Mouse (Mus musculus) liver, embryonic 14.5 days (tissue): ENCODE data around the gene Sdccag8. TPM values are rescaled to one million over a fixed set of nuclear protein-coding genes. Genes with fewer than 3 reads are reported as not detected.

ENCODE experiments used
- ATAC-seq: fragments of 200-750 bp; cut with Nextera tagmentation; 2 replicates; pipeline ENCODE4 v1.8.0; 2017; ENCODE audit warnings: moderate number of reproducible peaks, mild to moderate bottlenecking, moderate library complexity; ENCODE audit not compliant: insufficient read depth
- DNase-seq, 3 experiments: peaks; one replicate each; pipeline ENCODE4 v3.0.0-alpha.2; 2012 to 2013; ENCODE audit warnings: low read depth in 3 of 3, low spot score in 3 of 3
- H3K27ac ChIP-seq: fragments of 300-500 bp; sonication (generic); 2 replicates; pipeline ENCODE4 v1.5.1; 2014; ENCODE audit warnings: moderate library complexity, mild to moderate bottlenecking, control low read depth, inconsistent platforms
- H3K27me3 ChIP-seq: fragments of 300-500 bp; sonication (generic); 2 replicates; pipeline ENCODE4 v1.6.1; 2014; ENCODE audit warnings: mild to moderate bottlenecking, low read length, moderate library complexity; ENCODE audit not compliant: control insufficient read depth, insufficient read depth
- H3K36me3 ChIP-seq: fragments of 300-500 bp; sonication (generic); replicated peaks from 2 replicates; pipeline ENCODE4 v1.6.1; 2014; ENCODE audit warnings: low read depth; ENCODE audit not compliant: control insufficient read depth, insufficient read depth
- H3K4me1 ChIP-seq, 2 experiments: fragments of 200-500 bp in 1 of 2; fragments of 300-500 bp in 1 of 2; sonication (generic) in 1 of 2; replicated peaks; 2 replicates each; pipeline ENCODE4 v1.6.1; 2012 to 2014; ENCODE audit warnings: antibody characterized with exemption in 1 of 2, inconsistent platforms in 1 of 2, low read length in 1 of 2; ENCODE audit not compliant: control insufficient read depth in 2 of 2, insufficient read depth in 2 of 2
- H3K4me2 ChIP-seq: fragments of 300-500 bp; sonication (generic); 2 replicates; pipeline ENCODE4 v1.6.1; 2014; ENCODE audit warnings: low read depth, mild to moderate bottlenecking, control low read depth, moderate library complexity
- H3K4me3 ChIP-seq, 2 experiments: fragments of 200-500 bp in 1 of 2; fragments of 300-500 bp in 1 of 2; sonication (generic) in 1 of 2; 2 replicates each; pipeline ENCODE4 v1.5.1; 2012 to 2014; ENCODE audit warnings: low read depth in 2 of 2, low read length in 2 of 2, mild to moderate bottlenecking in 2 of 2, control low read depth in 1 of 2, inconsistent platforms in 1 of 2, moderate library complexity in 1 of 2; ENCODE audit not compliant: insufficient read depth in 1 of 2
- H3K9ac ChIP-seq: fragments of 300-500 bp; sonication (generic); replicated peaks from 2 replicates; pipeline ENCODE4 v1.6.1; 2014; ENCODE audit warnings: mild to moderate bottlenecking, control low read depth, moderate library complexity
- H3K9me3 ChIP-seq: fragments of 300-500 bp; sonication (generic); 2 replicates; pipeline ENCODE4 v1.6.1; 2016; ENCODE audit warnings: low read length, mixed read lengths; ENCODE audit not compliant: control insufficient read depth
- CTCF ChIP-seq: IDR thresholded peaks from 2 replicates; pipeline ENCODE4 v1.5.1; 2016; ENCODE audit warnings: antibody characterized with exemption, low read depth, control low read depth
- EP300 ChIP-seq: IDR thresholded peaks from 2 replicates; pipeline ENCODE4 v1.6.1; 2016; ENCODE audit warnings: antibody characterized with exemption, low read depth
- WGBS: fragments of 180-500 bp; shearing (Covaris S2); extraction: QIAGEN DNeasy Blood & Tissue Kit; methylation state at CpG from one replicate; pipeline ENCODE4 v1.1.7; 2014; ENCODE audit not compliant: insufficient replicate concordance; 5-methylcytosine and 5-hydroxymethylcytosine counted together
- polyA plus RNA-seq, 2 experiments: library from polyadenylated mRNA; depleted of rRNA in 1 of 2; stranded (reverse) in 1 of 2; unstranded in 1 of 2; fragments of >200 nt; fragmentation: Nextera tagmentation in 1 of 2; extraction: Ambion mirVana in 1 of 2; gene quantifications; 2 replicates each; pipeline versions ENCODE4 v1.2.1 to v1.2.3; 2012 to 2014

Sdccag8 gene
- polyA plus RNA-seq, 2 experiments: 2.7 to 5.1 TPM

- 62% methylated on average over 17 of the region's 17 CpGs for WGBS
- no peak overlapping the region for H3K4me2 ChIP-seq
- H3K27me3 ChIP-seq: no peaks in the 10 kb centered on the region
- H3K36me3 ChIP-seq: no peaks in the 10 kb centered on the region
- ATAC-seq (no peak), DNase-seq (no peak)
- H3K9me3 ChIP-seq: no peaks in the 10 kb centered on the region
- no peak for TF ChIP-seq CTCF
- no peak for TF ChIP-seq EP300
- H3K27ac ChIP-seq: no peak overlapping the region
- no peak overlapping the region for H3K9ac ChIP-seq
- no peaks in the 10 kb centered on the region for H3K4me1 ChIP-seq
- H3K4me3 ChIP-seq: no peak overlapping the region
These were observed 30.9 kb downstream of the Sdccag8 start for GRCm38 (mm10) chr1:176845082-176845977.

DNA sequence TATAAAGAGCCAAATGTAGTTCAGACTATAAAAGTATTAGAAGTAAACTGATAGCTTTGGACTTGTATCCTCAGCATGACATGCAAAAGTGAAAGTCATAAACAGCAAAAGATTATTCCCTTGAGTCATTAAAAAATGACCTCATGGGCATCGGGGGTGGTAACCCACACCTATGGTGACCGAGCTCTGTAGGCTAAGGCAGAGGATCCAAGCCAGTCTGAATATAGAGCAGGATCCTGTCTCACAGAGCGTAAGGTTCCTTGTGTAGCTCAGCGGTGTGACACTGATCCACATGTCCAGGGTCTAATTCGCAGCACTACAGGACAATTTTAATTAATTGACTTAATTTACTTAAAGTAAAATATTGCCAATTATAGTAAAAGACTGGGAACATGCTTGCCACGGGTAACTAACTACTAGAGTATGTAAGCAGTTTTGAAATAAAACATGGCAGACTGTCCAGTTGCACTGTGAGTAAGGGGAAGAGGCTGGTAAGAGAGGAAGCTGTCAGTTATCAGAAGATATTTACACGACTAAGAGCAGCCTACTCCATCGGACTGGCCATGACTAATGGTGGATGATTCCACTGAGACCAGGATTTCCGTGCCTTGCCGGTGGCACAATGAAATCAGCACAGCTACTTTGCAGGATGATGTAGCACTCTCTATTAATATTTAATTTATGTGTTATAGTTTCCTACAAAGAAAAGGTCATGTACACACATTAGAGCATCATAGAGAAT lies 32.8 kb downstream of the Sdccag8 start:
- Histone ChIP-seq H3K9me3 (no peaks in the 10 kb centered on the region), H3K9ac (no peak overlapping the region), H3K4me2 (no peak overlapping the region), H3K27me3 (no peaks in the 10 kb centered on the region), H3K4me3 (no peak overlapping the region), H3K27ac (no peak overlapping the region), H3K36me3 (no peaks in the 10 kb centered on the region), H3K4me1 (no peaks in the 10 kb centered on the region)
- ATAC-seq (no peak), DNase-seq (no peak)
- no peak for TF ChIP-seq CTCF
- TF ChIP-seq EP300: no peak
- 63% methylated on average over 10 of the region's 10 CpGs for WGBS

GRCm38 (mm10) chr1:176848613-176849290 lies 34.3 kb downstream of the Sdccag8 start:
- no peak for ATAC-seq

DNA sequence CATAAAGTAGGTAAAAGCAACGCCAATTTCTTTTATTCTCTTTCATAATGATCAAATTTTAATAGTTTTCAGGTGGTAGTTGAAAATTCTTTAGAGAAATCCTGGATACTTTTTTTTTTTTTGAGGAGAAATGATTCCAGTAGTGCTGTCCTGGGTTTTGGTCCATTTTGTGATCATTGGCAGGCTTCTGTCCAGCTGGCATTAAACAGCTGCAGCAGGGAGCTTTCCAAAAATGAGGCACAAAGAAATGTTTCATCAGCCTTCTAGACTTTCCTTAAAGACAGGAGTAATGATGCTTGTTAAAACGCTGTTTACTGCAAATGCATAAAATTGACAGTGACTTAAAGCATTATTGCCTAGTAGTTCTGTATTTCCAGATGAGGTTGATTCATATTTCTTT lies 34.9 kb downstream of the Sdccag8 start:
- 67% methylated on average over 2 of the region's 2 CpGs for WGBS
- ATAC-seq (no peak), DNase-seq (no peak)
- no peaks in the 10 kb centered on the region for H3K9me3 ChIP-seq
- no peaks in the 10 kb centered on the region for H3K4me1 ChIP-seq
- no peaks in the 10 kb centered on the region for H3K36me3 ChIP-seq
- H3K27ac ChIP-seq: no peak overlapping the region
- TF ChIP-seq CTCF: no peak
- no peak for TF ChIP-seq EP300
- H3K9ac ChIP-seq: no peak overlapping the region
- H3K4me3 ChIP-seq: no peak overlapping the region
- no peaks in the 10 kb centered on the region for H3K27me3 ChIP-seq
- H3K4me2 ChIP-seq: no peak overlapping the region

More at GRCm38 (mm10) chr1:176848613-176849290, 34.3 kb downstream of the Sdccag8 start:
- Histone ChIP-seq H3K4me3 (no peak overlapping the region), H3K9ac (no peak overlapping the region), H3K36me3 (no peaks in the 10 kb centered on the region), H3K4me2 (no peak overlapping the region), H3K9me3 (no peaks in the 10 kb centered on the region), H3K27ac (no peak overlapping the region), H3K4me1 (no peaks in the 10 kb centered on the region), H3K27me3 (no peaks in the 10 kb centered on the region)
- 74% methylated on average over 11 of the region's 11 CpGs for WGBS
- TF ChIP-seq EP300 (no peak), CTCF (no peak)
- DNase-seq: no peak
